Mouse (Mus musculus) gastrocnemius, adult 8-10 months (tissue): ENCODE measurements around the gene Ifnab. TPM values are rescaled to one million over a fixed set of nuclear protein-coding genes. Genes with fewer than 3 reads are reported as not detected.

Source experiments
- DNase-seq, 2 experiments: peaks; one replicate each; pipeline ENCODE4 v3.0.0; 2022; ENCODE audit warnings: low spot score in 2 of 2
- total RNA-seq, 4 experiments: library from RNA; stranded (reverse); gene quantifications; 2 replicates each; pipeline ENCODE4 v1.2.4; 2022

Ifnab gene
- total RNA-seq, 4 experiments from 2014 or later = not detected

DNA sequence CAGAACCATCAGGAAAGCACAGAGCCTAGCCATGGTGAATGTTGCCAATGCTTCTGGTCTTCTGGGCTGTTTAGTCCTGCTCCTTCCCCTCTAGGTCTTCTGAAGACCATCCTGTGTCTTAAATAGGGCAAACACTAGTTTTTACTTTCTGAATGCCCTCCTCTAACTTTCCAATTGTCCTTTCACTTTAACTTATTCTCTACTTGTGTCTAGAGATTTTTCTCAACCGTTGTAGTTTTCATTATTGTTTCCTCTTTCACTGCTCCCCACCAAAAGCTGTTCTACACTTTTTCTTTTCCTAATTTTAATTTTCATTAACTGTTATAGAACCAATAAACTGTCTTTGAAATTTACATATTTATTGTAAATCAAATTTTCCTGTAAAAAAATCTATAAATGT is 14.3 kb downstream of the Ifnab start, which contains the start of gene Ifna16:
Ifna16 (minus strand) TSS at position 101 of the 400 bp plus-strand sequence.
- no peak for DNase-seq

DNA sequence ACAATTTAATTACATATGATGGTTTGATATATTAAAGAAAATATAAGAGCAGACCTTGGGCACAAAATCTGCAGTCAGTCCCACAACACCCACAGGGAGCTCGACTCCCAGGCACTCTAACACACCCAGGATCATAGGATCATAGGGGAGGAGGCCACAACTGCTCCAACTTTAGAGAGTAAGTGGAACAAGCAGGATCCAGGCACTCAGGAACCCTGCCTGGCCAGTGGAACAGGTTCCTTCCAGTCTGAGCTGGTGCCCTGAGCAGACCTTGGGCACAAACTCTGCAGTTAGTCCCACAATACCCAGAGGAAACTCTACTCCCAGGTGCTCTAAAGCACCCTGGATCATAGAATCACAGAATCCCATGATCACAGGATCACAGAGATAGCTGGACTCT is 35.7 kb downstream of the Ifnab start:
- no peak for DNase-seq

DNA sequence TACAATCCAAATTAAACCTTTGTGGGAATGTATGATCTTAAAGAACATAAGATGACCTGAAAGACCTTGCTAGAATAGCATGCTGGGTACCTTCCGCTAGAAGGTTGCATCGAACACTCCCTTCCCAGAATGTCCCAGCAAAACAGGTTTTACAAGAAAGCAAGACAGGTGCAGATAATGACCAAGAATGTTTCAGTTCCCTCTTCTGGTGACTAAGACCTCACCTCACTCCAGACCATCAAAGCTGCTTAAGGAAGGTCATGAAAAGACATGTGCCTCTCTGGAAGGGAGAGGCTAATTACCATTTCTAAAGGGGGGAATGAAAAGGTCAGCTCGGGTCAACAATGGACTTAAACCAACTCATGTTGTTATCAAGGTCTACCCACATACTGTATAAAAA is 37.5 kb downstream of the Ifnab start:
- no peak for DNase-seq

DNA sequence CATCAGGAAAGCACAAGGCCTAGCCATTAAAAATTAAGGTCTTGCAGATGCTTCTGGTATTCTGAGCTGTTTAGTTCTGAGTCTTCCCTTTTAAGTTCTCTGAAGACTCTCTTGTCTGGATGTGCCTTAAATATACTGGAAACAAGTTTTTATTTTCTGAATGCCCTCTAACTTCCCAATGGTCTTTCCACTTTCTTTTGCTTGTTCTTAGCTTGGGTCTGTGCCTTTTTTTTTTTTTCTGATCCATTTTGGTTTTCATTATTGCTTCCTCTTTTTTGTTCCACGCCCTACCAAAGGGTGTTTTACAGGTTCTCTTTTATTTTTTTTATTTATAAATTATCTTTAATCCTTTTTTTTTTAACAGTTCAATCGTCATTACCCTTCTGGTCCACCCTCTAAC is 46.8 kb downstream of the Ifnab start, which contains the start of gene Ifna13:
Ifna13 (minus strand) TSS at position 101 of the 400 bp plus-strand sequence.
- no peak for DNase-seq

DNA sequence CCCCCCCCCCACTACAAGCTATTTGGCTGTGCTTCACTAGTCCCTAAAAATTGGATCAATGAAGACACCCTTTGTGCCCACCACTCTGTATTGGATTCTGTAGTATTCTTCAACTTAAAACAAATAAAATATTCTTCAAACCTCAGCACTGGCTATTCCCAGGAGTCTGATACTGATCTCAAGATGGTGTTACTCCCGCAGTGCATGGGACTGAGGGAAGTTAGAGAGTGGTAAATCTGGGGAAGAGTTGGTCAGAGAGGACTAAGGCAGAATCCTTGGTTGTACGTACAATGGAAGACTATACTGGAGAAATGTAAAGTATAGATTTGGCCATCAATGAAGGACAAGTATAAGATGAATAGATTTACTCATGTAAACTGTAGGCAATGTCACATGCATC is 48.6 kb downstream of the Ifnab start:
- DNase-seq = no peak

DNA sequence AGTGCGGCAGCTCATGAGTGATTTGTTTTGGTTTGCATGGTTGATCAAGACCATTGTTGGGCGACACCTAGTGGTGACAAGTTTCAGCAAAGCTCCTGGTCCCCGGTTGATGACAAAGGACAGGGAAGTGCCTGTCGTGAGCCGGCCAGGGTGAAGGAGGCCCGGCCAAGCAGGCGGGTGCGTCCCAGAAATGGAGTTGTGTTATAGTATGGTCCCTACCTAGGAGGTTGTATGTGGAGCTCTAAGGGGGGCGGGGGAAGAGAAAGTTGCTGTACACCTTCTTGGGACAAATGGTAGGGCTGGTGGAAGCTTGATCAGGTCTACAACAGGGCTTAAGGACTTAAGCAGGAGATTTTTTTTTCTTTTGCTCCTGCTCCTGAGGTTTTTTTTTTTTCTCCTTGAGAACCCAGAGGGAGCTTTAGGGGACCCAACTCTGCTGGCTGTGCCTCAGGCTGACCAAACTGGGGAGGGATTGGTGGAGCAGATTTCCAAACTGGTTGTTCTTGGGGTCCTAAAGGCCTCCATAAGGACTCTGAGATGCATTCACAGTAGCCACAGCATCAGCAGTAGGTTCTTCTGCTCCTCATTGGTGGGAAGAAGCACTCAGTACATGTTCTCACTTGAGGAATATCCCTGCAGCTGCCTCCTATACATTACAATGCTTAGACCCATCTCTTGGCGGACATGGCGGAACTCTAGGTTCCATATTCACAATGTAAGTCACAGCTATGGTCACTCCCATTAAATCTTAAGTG is 49.9 kb downstream of the Ifnab start:
- DNase-seq = peak; percentile 65 to 70

DNA sequence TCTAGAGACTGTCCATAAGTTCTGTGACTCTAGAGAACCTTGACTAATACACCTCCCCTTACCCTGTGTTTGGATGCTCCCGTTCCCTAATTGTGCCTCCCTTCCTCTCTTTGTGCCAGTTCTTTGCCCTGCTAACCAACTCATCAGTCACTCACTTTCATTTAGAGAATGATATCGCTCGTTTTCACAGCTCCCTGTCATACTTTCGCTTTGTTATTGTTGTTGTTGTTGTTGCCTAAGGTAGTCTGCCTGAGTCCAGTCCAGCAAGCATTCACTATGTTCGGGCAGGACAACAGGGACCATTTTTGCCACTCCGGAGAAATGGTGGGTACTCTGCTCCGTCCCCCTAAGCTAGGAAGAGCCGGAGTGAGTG is 50.5 kb downstream of the Ifnab start:
- no peak for DNase-seq

Other genes with a start within 250 kb of the Ifnab start
- gene Ifnb1, start 168.6 kb downstream of the Ifnab start, total RNA-seq = not detected
- gene Ifna15, start 133.1 kb downstream of the Ifnab start, total RNA-seq = not detected
- not detected for gene Ifna14, start 119.6 kb downstream of the Ifnab start, total RNA-seq
- gene Ifna9, start 99.0 kb downstream of the Ifnab start, total RNA-seq = not detected
- not detected for gene Ifna12, start 88.0 kb downstream of the Ifnab start, total RNA-seq
- gene C87499, start 56.9 kb downstream of the Ifnab start, total RNA-seq = not detected
- not detected for gene Ifna13, start 46.9 kb downstream of the Ifnab start, total RNA-seq
- gene Ifna16, start 14.4 kb downstream of the Ifnab start, total RNA-seq = not detected
- gene Ifna2, start 7.4 kb downstream of the Ifnab start, total RNA-seq = not detected
- gene Gm26566, start 30.4 kb upstream of the Ifnab start, total RNA-seq = under 1 TPM in 3 of 4 experiments, not detected in 1; 0.24 to 0.51 (median 0.38) TPM
- 10 to 100 TPM; 54.5 to 64.5 (median 57.9) TPM for gene Klhl9, start 31.1 kb upstream of the Ifnab start, total RNA-seq
- gene Gm13271, start 63.5 kb upstream of the Ifnab start, total RNA-seq = not detected
- gene Gm13283, start 68.8 kb upstream of the Ifnab start, total RNA-seq = not detected
- gene Gm13290, start 82.5 kb upstream of the Ifnab start, total RNA-seq = not detected
- not detected for gene Gm13289, start 85.6 kb upstream of the Ifnab start, total RNA-seq
- not detected for gene Gm13272, start 88.5 kb upstream of the Ifnab start, total RNA-seq
- not detected for gene Ifnz, start 90.8 kb upstream of the Ifnab start, total RNA-seq
- not detected for gene Gm13276, start 94.3 kb upstream of the Ifnab start, total RNA-seq
- not detected for gene Gm13277, start 97.3 kb upstream of the Ifnab start, total RNA-seq
- gene Gm13278, start 100.2 kb upstream of the Ifnab start, total RNA-seq = not detected
- gene Gm13275, start 103.1 kb upstream of the Ifnab start, total RNA-seq = not detected
- gene Gm13279, start 106.0 kb upstream of the Ifnab start, total RNA-seq = not detected
- not detected for gene Gm13285, start 108.3 kb upstream of the Ifnab start, total RNA-seq
- not detected for gene Gm13287, start 111.9 kb upstream of the Ifnab start, total RNA-seq
- not detected for gene Gm13288, start 114.2 kb upstream of the Ifnab start, total RNA-seq
- not detected for gene Ifna7, start 124.9 kb upstream of the Ifnab start, total RNA-seq
- gene Ifna11, start 128.6 kb upstream of the Ifnab start, total RNA-seq = not detected
- gene Ifna6, start 136.1 kb upstream of the Ifnab start, total RNA-seq = not detected
- not detected for gene Ifna5, start 144.2 kb upstream of the Ifnab start, total RNA-seq
- gene Ifna4, start 150.5 kb upstream of the Ifnab start, total RNA-seq = not detected
- not detected for gene Ifna1, start 158.7 kb upstream of the Ifnab start, total RNA-seq
- not detected for gene Ifne, start 188.8 kb upstream of the Ifnab start, total RNA-seq